In genomic region chr14:101500826-101501225, GRCm38 (mm10) we compare ENCODE assay signal across 21 mouse cellular contexts.
A peak's percentile ranks its signal among the peaks of the same experiment; 100 is the strongest.
DNase-seq lines count a peak whose midpoint lies in the region; ATAC-seq lines count a peak whose summit lies in the region.
"Had no signal": no experiment of that assay in that cellular context is flagged by ENCODE, and none has a peak within 500 bp of the region (broad histone marks: within the 10 kb centered on the region; RNA-seq: fewer than 3 reads in every experiment).

No protein-coding gene starts in this region.

- 61% methylated on average over 11 of the region's 11 CpGs for WGBS in hindbrain, embryonic 16.5 days
- WGBS in hindbrain, embryonic 11.5 days: 77% methylated on average over 11 of the region's 11 CpGs
- WGBS in midbrain, embryonic 13.5 days: 74% methylated on average over 11 of the region's 11 CpGs

- no peaks in the 10 kb centered on the region for H3K9me3 ChIP-seq in hindbrain, embryonic 16.5 days (ENCODE audit: control insufficient read depth, low read length)
- no peaks in the 10 kb centered on the region for H3K9me3 ChIP-seq in hindbrain, embryonic 11.5 days (ENCODE audit: control insufficient read depth, low read length)
- no peaks in the 10 kb centered on the region for H3K9me3 ChIP-seq in midbrain, embryonic 13.5 days
- H3K9me3 ChIP-seq: heart, embryonic 12.5 days; limb, embryonic 15.5 days; midbrain, embryonic 15.5 days had no signal

- no peak for DNase-seq in hindbrain, embryonic 11.5 days (ENCODE audit: low spot score)
- DNase-seq in brain, adult 2 months (ENCODE audit: low read depth, low spot score): peak; percentile 25
- peak; percentile 26 to 33 for DNase-seq in cerebellum, adult 18-20 months
- peak; percentile 31 to 33 for DNase-seq in cerebellum, postnatal 36 days
- DNase-seq in c-Kit-positive CD71-positive TER-119-positive erythroid progenitor cells, embryonic 14.5 days (ENCODE audit: low spot score): no peak
- DNase-seq: adrenal gland, postnatal 36 days; heart, postnatal 36 days; kidney, adult 9 months; kidney, postnatal 36 days; layer of hippocampus, adult 9-11 months; lung, adult 2 months; right cerebral cortex, adult 18-20 months; spleen, adult 18-20 months; thymus, adult 18-20 months had no signal

- no peak overlapping the region for H3K4me2 ChIP-seq in hindbrain, embryonic 16.5 days (ENCODE audit: low read length)
- no peak overlapping the region for H3K4me2 ChIP-seq in hindbrain, embryonic 11.5 days (replicated peaks; ENCODE audit: low read depth, low read length)
- H3K4me2 ChIP-seq in midbrain, embryonic 13.5 days (replicated peaks): no peak overlapping the region
- H3K4me2 ChIP-seq: heart, embryonic 12.5 days; limb, embryonic 15.5 days; midbrain, embryonic 15.5 days had no signal

- no peak overlapping the region for H3K4me3 ChIP-seq in hindbrain, embryonic 16.5 days (ENCODE audit: low read length)
- no peak overlapping the region for H3K4me3 ChIP-seq in hindbrain, embryonic 11.5 days (ENCODE audit: low read depth, low read length)
- H3K4me3 ChIP-seq in midbrain, embryonic 13.5 days (replicated peaks): no peak overlapping the region
- H3K4me3 ChIP-seq: erythroblast, embryonic 14.5 days; heart, embryonic 12.5 days; limb, embryonic 15.5 days; midbrain, embryonic 15.5 days had no signal

- H3K9ac ChIP-seq in hindbrain, embryonic 16.5 days (ENCODE audit: low read depth, low read length): no peak overlapping the region
- H3K9ac ChIP-seq in hindbrain, embryonic 11.5 days (ENCODE audit: low read depth, low read length): no peak overlapping the region
- H3K9ac ChIP-seq in midbrain, embryonic 13.5 days (replicated peaks): no peak overlapping the region
- H3K9ac ChIP-seq: heart, embryonic 12.5 days; limb, embryonic 15.5 days; midbrain, embryonic 15.5 days had no signal

- ATAC-seq in hindbrain, embryonic 16.5 days: peak; percentile 56; the same call in 1 of the 2 replicates
- ATAC-seq in hindbrain, embryonic 11.5 days (ENCODE audit: low FRiP score): no peak
- no peak for ATAC-seq in midbrain, embryonic 13.5 days
- ATAC-seq: hindbrain, postnatal 0 days; midbrain, embryonic 15.5 days had no signal

- H3K36me3 ChIP-seq in hindbrain, embryonic 16.5 days (ENCODE audit: control insufficient read depth, insufficient read depth, low read length): no peaks in the 10 kb centered on the region
- no peaks in the 10 kb centered on the region for H3K36me3 ChIP-seq in hindbrain, embryonic 11.5 days (ENCODE audit: control insufficient read depth, insufficient read depth, low read length)
- H3K36me3 ChIP-seq in midbrain, embryonic 13.5 days: no peaks in the 10 kb centered on the region
- H3K36me3 ChIP-seq: limb, embryonic 15.5 days; midbrain, embryonic 15.5 days had no signal

- H3K27me3 ChIP-seq in hindbrain, embryonic 16.5 days (replicated peaks; ENCODE audit: control insufficient read depth, insufficient read depth, low read length): no peaks in the 10 kb centered on the region
- H3K27me3 ChIP-seq in hindbrain, embryonic 11.5 days (ENCODE audit: control insufficient read depth, insufficient read depth, low read length): no peaks in the 10 kb centered on the region
- H3K27me3 ChIP-seq in midbrain, embryonic 13.5 days: no peaks in the 10 kb centered on the region
- H3K27me3 ChIP-seq: heart, embryonic 12.5 days; limb, embryonic 15.5 days; midbrain, embryonic 15.5 days had no signal

- H3K4me1 ChIP-seq in hindbrain, embryonic 16.5 days (ENCODE audit: control insufficient read depth, insufficient read depth, low read depth, low read length): no peaks in the 10 kb centered on the region
- no peaks in the 10 kb centered on the region for H3K4me1 ChIP-seq in hindbrain, embryonic 11.5 days (replicated peaks; ENCODE audit: control insufficient read depth, insufficient read depth, low read length)
- no peaks in the 10 kb centered on the region for H3K4me1 ChIP-seq in midbrain, embryonic 13.5 days (replicated peaks)
- H3K4me1 ChIP-seq: heart, embryonic 12.5 days; limb, embryonic 15.5 days; midbrain, embryonic 15.5 days had no signal

- no peak overlapping the region for H3K27ac ChIP-seq in hindbrain, embryonic 16.5 days (ENCODE audit: low read depth, low read length)
- no peak overlapping the region for H3K27ac ChIP-seq in hindbrain, embryonic 11.5 days (ENCODE audit: low read depth, low read length)
- no peak overlapping the region for H3K27ac ChIP-seq in midbrain, embryonic 13.5 days
- H3K27ac ChIP-seq: hindbrain, postnatal 0 days; limb, embryonic 15.5 days; midbrain, embryonic 15.5 days had no signal

Comparison
In these comparisons a context has a peak if more than half of its experiments do, and no peak if none do; other contexts are left out.
1. DNase-seq: peak in brain, adult 2 months (single experiment), cerebellum, adult 18-20 months (2 of 2) and cerebellum, postnatal 36 days (2 of 2); none in hindbrain, embryonic 11.5 days (single experiment) and c-Kit-positive CD71-positive TER-119-positive erythroid progenitor cells, embryonic 14.5 days (single experiment).